In the genomic region with DNA sequence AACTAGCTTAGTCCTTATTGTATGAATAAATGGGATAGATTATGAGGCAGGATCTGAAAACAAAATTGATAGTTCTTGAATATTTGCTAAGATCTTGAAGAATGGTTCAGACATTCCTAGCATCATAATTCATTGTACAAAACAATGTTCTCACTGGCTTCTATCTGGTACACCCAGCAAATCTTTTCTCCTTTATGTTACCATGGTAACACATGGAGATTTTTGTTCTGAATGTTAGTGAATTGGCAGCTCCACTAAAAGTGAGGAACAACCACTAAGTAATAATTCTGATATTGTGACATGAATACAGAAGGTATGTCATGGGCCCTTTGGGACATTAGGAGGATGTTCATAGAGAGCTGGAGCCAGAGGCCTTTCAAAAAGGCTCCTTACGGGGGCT, we compare ENCODE assay signal across 14 mouse cellular contexts.
"Had no signal": no experiment of that assay in that cellular context is flagged by ENCODE, and none has a peak within 500 bp of the region (broad histone marks: within the 10 kb centered on the region; RNA-seq: fewer than 3 reads in every experiment).

No protein-coding gene starts in this region.

- H3K27ac ChIP-seq: layer of hippocampus, adult 2 months; left cerebral cortex, adult 2 months; limb, embryonic 10.5 days; liver, embryonic 15.5 days; neural tube, embryonic 13.5 days; stomach, embryonic 15.5 days had no signal

- H3K9me3 ChIP-seq: limb, embryonic 10.5 days; liver, embryonic 15.5 days; neural tube, embryonic 13.5 days; stomach, embryonic 15.5 days had no signal

- DNase-seq: kidney, postnatal 10 days; kidney, postnatal 4 days; lung, adult 2 months; lung, postnatal 36 days; right cerebral cortex, postnatal 14 days; thymus, postnatal 36 days had no signal

- H3K9ac ChIP-seq: liver, embryonic 15.5 days; neural tube, embryonic 13.5 days; stomach, embryonic 15.5 days had no signal

- H3K27me3 ChIP-seq: liver, embryonic 15.5 days; neural tube, embryonic 13.5 days; stomach, embryonic 15.5 days had no signal

- H3K4me2 ChIP-seq: liver, embryonic 11.5 days; liver, embryonic 15.5 days; neural tube, embryonic 13.5 days; stomach, embryonic 15.5 days had no signal

- H3K4me3 ChIP-seq: layer of hippocampus, adult 2 months; left cerebral cortex, adult 2 months; limb, embryonic 10.5 days; liver, embryonic 15.5 days; neural tube, embryonic 13.5 days; stomach, embryonic 15.5 days had no signal

- H3K4me1 ChIP-seq: liver, embryonic 15.5 days; neural tube, embryonic 13.5 days; stomach, embryonic 15.5 days had no signal

- ATAC-seq: lung, postnatal 0 days had no signal

- H3K36me3 ChIP-seq: limb, embryonic 10.5 days; liver, embryonic 15.5 days; neural tube, embryonic 13.5 days; stomach, embryonic 15.5 days had no signal
